Mouse (Mus musculus): ENCODE results near the gene Stra6. TPM values are rescaled to one million over a fixed set of nuclear protein-coding genes. Genes with fewer than 3 reads are reported as not detected.

Gene Stra6
- polyA plus RNA-seq, 1 experiment: 0.65 TPM

DNA sequence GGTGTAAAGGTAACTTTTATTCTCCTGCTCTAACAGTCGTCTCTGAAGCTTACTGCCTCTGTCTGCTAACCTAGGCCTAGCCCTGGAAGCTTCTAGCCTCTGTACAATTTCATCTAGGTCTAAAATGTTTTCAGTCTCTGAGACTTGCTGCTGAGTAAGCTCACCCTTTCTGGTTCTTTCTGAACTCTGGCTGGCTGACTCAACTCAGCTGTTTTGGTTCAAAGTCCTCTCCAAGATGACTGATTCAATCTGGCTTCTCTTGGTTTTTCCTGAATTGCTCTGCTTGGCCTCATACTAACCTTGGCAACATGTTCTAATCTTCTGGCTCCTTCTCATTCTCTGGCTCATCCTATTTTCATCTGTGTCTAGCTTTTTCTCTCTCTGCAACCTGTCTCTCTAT, 102.2 kb downstream of the Stra6 start:
- no peak for TF ChIP-seq CTCF (IDR thresholded peaks at IDR 0.05; ENCODE audit: insufficient read depth, low read length)
- no peak for TF ChIP-seq POLR2A (IDR thresholded peaks at IDR 0.05; ENCODE audit: borderline replicate concordance, extremely low read depth, low read depth, low read length)
- no peak for DNase-seq
- H3K4me1 ChIP-seq (ENCODE audit: control insufficient read depth, insufficient read depth, low read length): no peaks in the 10 kb centered on the region
- 72% methylated on average over 1 of the region's 1 CpGs for WGBS
- H3K4me3 ChIP-seq (replicated peaks; ENCODE audit: extremely low read depth, low read depth, low read length): no peak overlapping the region

DNA sequence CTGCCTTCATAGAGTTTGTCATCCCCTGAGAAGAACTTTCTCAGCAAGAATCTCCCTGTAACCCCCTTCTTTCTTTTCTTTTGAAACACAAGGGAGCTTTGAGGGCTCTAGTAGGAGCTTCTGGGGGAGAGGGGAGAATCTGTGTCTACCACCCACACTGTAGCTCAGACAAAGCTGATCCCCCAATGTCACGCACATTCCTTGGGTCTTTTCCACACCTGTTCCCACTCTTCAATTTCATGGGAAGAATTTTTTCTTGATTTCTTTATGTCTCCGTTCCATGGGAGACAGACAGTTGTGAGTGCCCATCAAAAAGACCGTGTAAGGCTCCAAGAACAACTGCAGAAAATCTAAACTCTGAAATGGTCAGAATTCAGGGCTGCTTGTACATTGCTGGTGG, 105.3 kb downstream of the Stra6 start:
- no peaks in the 10 kb centered on the region for H3K4me1 ChIP-seq (ENCODE audit: control insufficient read depth, insufficient read depth, low read length)
- no peak for TF ChIP-seq POLR2A (IDR thresholded peaks at IDR 0.05; ENCODE audit: borderline replicate concordance, extremely low read depth, low read depth, low read length)
- TF ChIP-seq CTCF (IDR thresholded peaks at IDR 0.05; ENCODE audit: insufficient read depth, low read length): no peak
- DNase-seq: no peak
- H3K4me3 ChIP-seq (replicated peaks; ENCODE audit: extremely low read depth, low read depth, low read length): no peak overlapping the region
- 70% methylated on average over 3 of the region's 3 CpGs for WGBS

DNA sequence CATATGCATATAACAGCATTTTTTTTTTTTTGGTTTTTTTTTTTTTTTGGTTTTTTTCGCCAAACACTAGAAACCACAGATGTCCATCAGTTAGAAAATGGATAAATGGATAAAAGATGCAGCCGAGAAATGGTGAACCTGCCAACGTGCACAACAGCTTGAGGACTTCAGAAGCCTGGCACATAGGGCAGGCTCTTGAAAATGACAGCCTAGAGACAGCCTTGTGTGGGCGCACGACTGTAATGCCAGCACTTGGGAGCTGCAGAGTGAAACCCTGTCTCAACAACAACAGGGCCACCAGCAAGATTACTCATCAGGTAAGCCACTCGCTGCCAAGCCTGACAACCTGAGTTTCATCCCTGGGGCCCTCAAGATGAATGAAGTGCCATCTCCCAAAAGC, 105.8 kb downstream of the Stra6 start:
- WGBS: 85% methylated on average over 6 of the region's 6 CpGs
- TF ChIP-seq POLR2A (IDR thresholded peaks at IDR 0.05; ENCODE audit: borderline replicate concordance, extremely low read depth, low read depth, low read length) (no peak), CTCF (IDR thresholded peaks at IDR 0.05; ENCODE audit: insufficient read depth, low read length) (no peak)
- DNase-seq: no peak
- H3K4me1 ChIP-seq (ENCODE audit: control insufficient read depth, insufficient read depth, low read length): no peaks in the 10 kb centered on the region
- no peak overlapping the region for H3K4me3 ChIP-seq (replicated peaks; ENCODE audit: extremely low read depth, low read depth, low read length)

GRCm38 (mm10) chr9:58172863-58173262, 109.3 kb downstream of the Stra6 start:
- Histone ChIP-seq H3K4me1 (ENCODE audit: control insufficient read depth, insufficient read depth, low read length) (no peaks in the 10 kb centered on the region), H3K4me3 (replicated peaks; ENCODE audit: extremely low read depth, low read depth, low read length) (no peak overlapping the region)
- no peak for TF ChIP-seq CTCF (IDR thresholded peaks at IDR 0.05; ENCODE audit: insufficient read depth, low read length)
- 61% methylated on average over 2 of the region's 2 CpGs for WGBS
- no peak for DNase-seq

- 34% methylated on average over 5 of the region's 5 CpGs for WGBS
- TF ChIP-seq POLR2A (IDR thresholded peaks at IDR 0.05; ENCODE audit: borderline replicate concordance, extremely low read depth, low read depth, low read length): no peak
- no peak for TF ChIP-seq CTCF (IDR thresholded peaks at IDR 0.05; ENCODE audit: insufficient read depth, low read length)
- no peak for DNase-seq
- H3K4me3 ChIP-seq (replicated peaks; ENCODE audit: extremely low read depth, low read depth, low read length): no peak overlapping the region
- no peaks in the 10 kb centered on the region for H3K4me1 ChIP-seq (ENCODE audit: control insufficient read depth, insufficient read depth, low read length)
Observed at GRCm38 (mm10) chr9:58174818-58175251, 111.2 kb downstream of the Stra6 start.

DNA sequence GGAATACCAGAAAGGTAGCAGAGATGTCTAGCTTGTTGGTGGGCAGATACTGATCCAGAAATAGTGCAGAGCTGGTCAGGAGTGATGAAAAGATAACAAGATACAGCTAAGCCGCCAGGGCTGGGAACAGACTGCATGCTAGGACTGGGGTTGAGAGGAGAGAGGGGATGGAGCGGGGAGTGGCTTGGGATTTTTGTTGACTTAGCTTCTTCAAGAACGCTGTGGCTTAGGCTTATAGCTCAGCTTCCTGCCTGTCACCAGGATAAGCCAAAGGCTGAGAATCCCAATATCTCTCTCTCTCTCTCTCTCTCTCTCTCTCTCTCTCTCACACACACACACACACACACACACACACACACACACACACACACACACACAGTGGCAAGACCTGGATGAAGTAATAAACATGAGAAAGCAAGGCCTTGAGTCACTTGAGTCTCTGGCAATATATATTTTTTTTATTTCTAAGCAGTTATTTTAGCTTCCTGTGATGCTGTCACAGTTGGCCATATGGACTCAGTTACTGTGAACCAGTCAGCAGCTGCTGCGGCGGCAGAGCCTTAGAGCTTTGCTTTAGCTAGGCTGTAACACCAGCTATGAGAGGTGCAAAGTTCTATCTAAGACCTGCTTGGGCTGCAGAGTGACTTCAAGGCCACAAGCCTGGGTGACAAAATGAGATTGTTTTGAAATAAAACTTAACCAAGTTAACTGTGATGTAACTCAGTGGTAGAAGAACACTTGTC, 112.3 kb downstream of the Stra6 start:
- no peaks in the 10 kb centered on the region for H3K4me1 ChIP-seq (ENCODE audit: control insufficient read depth, insufficient read depth, low read length)
- TF ChIP-seq POLR2A (IDR thresholded peaks at IDR 0.05; ENCODE audit: borderline replicate concordance, extremely low read depth, low read depth, low read length) (no peak), CTCF (IDR thresholded peaks at IDR 0.05; ENCODE audit: insufficient read depth, low read length) (no peak)
- DNase-seq: no peak
- 42% methylated on average over 5 of the region's 5 CpGs for WGBS
- H3K4me3 ChIP-seq (replicated peaks; ENCODE audit: extremely low read depth, low read depth, low read length): no peak overlapping the region

GRCm38 (mm10) chr9:58177165-58177564, 113.6 kb downstream of the Stra6 start:
- DNase-seq: no peak
- H3K4me1 ChIP-seq (ENCODE audit: control insufficient read depth, insufficient read depth, low read length): no peaks in the 10 kb centered on the region
- no peak overlapping the region for H3K4me3 ChIP-seq (replicated peaks; ENCODE audit: extremely low read depth, low read depth, low read length)
- 82% methylated on average over 4 of the region's 4 CpGs for WGBS
- TF ChIP-seq POLR2A (IDR thresholded peaks at IDR 0.05; ENCODE audit: borderline replicate concordance, extremely low read depth, low read depth, low read length) (no peak), CTCF (IDR thresholded peaks at IDR 0.05; ENCODE audit: insufficient read depth, low read length) (no peak)

GRCm38 (mm10) chr9:58179390-58179789, 115.8 kb downstream of the Stra6 start:
- H3K4me3 ChIP-seq (replicated peaks; ENCODE audit: extremely low read depth, low read depth, low read length): no peak overlapping the region
- 90% methylated on average over 2 of the region's 2 CpGs for WGBS
- TF ChIP-seq POLR2A (IDR thresholded peaks at IDR 0.05; ENCODE audit: borderline replicate concordance, extremely low read depth, low read depth, low read length): no peak
- TF ChIP-seq CTCF (IDR thresholded peaks at IDR 0.05; ENCODE audit: insufficient read depth, low read length): no peak
- no peaks in the 10 kb centered on the region for H3K4me1 ChIP-seq (ENCODE audit: control insufficient read depth, insufficient read depth, low read length)
- DNase-seq: no peak

DNA sequence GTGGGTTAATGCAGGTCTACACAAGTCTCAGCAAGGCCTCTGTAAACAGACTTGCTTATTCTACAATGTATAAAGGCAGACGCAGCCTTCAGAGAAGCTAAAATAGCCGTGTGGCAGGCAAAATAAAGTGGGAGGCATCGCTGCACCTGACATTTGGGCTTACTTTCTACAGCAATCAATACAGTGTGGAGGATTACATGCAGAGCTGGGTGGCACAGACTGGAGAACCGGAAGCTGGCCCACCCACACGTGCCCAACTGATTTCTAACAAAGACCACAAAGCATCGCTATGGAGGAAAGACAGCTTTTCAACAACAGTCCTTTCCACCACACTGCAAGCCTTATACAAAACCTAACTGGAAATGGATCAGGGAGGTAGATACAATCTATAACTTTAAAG, 120.9 kb downstream of the Stra6 start:
- no peaks in the 10 kb centered on the region for H3K4me1 ChIP-seq (ENCODE audit: control insufficient read depth, insufficient read depth, low read length)
- WGBS: 70% methylated on average over 6 of the region's 6 CpGs
- TF ChIP-seq CTCF (IDR thresholded peaks at IDR 0.05; ENCODE audit: insufficient read depth, low read length) (no peak), POLR2A (IDR thresholded peaks at IDR 0.05; ENCODE audit: borderline replicate concordance, extremely low read depth, low read depth, low read length) (no peak)
- no peak overlapping the region for H3K4me3 ChIP-seq (replicated peaks; ENCODE audit: extremely low read depth, low read depth, low read length)
- no peak for DNase-seq

DNA sequence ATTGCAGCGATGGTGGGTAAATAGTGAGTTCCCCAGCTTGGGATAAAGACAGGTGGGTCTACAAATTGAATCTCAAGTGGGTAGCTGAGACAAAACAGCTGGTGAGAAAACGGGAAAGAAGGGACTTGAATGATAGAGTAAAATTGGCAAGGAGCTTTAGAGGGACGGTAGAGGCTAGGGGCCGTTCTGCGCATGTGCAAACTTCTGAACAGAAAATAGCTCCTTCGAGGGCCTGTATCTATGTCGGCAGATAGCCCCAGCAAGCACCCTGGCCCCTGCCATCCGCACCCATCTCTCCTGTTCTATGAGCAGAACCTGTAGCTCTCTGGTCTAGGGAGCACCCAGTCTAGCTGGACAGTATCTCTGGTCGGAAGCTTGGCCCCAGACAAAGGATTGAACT, 130.6 kb downstream of the Stra6 start:
- 71% methylated on average over 9 of the region's 9 CpGs for WGBS
- H3K4me3 ChIP-seq (replicated peaks; ENCODE audit: extremely low read depth, low read depth, low read length): no peak overlapping the region
- TF ChIP-seq POLR2A (IDR thresholded peaks at IDR 0.05; ENCODE audit: borderline replicate concordance, extremely low read depth, low read depth, low read length) (no peak), CTCF (IDR thresholded peaks at IDR 0.05; ENCODE audit: insufficient read depth, low read length) (no peak)
- no peak for DNase-seq
- no peaks in the 10 kb centered on the region; the same call in 1 of the 2 replicates for H3K4me1 ChIP-seq (ENCODE audit: control insufficient read depth, insufficient read depth, low read length)
